Mouse (Mus musculus): ENCODE results near the gene Ip6k2. TPM values are rescaled to one million over a fixed set of nuclear protein-coding genes. Genes with fewer than 3 reads are reported as not detected.
A peak's percentile ranks its signal among the peaks of the same experiment; 100 is the strongest.

The Ip6k2 gene
- polyA plus RNA-seq, 1 experiment from 2014 or later, result 48.7 TPM

DNA sequence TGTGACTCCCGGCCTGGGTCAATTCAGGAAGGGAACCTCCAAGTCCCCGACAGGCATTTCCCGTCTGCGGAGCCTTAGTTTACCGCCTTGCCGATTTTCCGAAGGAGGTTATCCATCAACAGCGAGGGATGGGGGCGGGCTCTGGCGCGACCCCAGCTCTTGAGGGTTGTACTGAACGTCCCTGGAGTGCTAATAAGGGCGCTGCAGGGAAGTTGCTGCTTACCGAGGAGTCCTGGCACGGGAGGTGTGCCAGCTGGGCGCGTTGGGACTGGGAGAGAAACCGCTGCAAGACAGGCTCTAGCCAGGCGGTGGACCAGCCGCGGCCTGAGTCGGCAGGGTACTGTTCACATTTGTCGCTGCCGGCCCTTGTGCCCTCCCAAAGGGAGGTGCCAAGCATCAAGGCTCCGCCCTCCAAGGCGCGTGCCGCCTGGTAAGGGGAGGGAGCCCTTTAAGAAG lies 70.7 kb downstream of the Ip6k2 start:
- H3K4me2 ChIP-seq, result peak overlapping the region; percentile 97
- H3K4me1 ChIP-seq (ENCODE audit: control insufficient read depth, insufficient read depth, low read length), result peaks cover 9% of the 10 kb centered on the region
- peak; percentile 62 for ATAC-seq (replicated peaks; ENCODE audit: insufficient number of reproducible peaks, low FRiP score, low TSS enrichment)
- H3K27me3 ChIP-seq (ENCODE audit: control insufficient read depth, insufficient read depth, low read length), result no peaks in the 10 kb centered on the region
- no peaks in the 10 kb centered on the region for H3K9me3 ChIP-seq (replicated peaks; ENCODE audit: control insufficient read depth, low read length)
- H3K9ac ChIP-seq (ENCODE audit: low read depth, low read length), result peak overlapping the region; percentile 78
- H3K27ac ChIP-seq (ENCODE audit: low read depth, low read length), result peak overlapping the region; percentile 46; the same call in 1 of the 2 replicates
- under 1% methylated on average over 28 of the region's 28 CpGs for WGBS (ENCODE audit: insufficient replicate concordance)
- H3K36me3 ChIP-seq (ENCODE audit: control insufficient read depth, insufficient read depth, low read length), result peaks cover 4% of the 10 kb centered on the region; the same call in 1 of the 2 replicates
- peak overlapping the region; percentile 74 for H3K4me3 ChIP-seq (ENCODE audit: low read depth, low read length)

DNA sequence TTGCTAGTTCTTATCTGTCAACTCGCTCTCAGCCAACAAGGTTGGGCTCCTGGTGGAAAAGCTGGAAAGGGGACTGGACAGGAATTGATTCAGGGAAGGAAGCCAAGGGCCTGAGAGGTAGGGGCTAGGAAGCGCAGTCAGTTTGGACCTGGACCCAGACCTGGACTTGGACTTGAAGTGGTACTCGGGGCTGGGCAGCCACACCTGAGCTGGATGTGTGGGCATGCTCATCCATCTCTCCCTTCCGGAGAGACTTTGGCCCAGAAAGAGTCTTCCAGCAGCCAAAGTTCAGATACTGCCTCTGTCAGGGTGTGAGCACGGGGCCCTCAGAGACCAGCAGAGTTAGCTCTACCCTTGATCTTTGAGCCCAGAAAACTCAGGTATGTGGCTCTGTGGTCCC lies 71.7 kb downstream of the Ip6k2 start:
- no peak overlapping the region for H3K27ac ChIP-seq (ENCODE audit: low read depth, low read length)
- H3K9me3 ChIP-seq (replicated peaks; ENCODE audit: control insufficient read depth, low read length), result no peaks in the 10 kb centered on the region
- peaks cover 9% of the 10 kb centered on the region for H3K4me1 ChIP-seq (ENCODE audit: control insufficient read depth, insufficient read depth, low read length)
- no peak for ATAC-seq (replicated peaks; ENCODE audit: insufficient number of reproducible peaks, low FRiP score, low TSS enrichment)
- H3K36me3 ChIP-seq (ENCODE audit: control insufficient read depth, insufficient read depth, low read length), result peaks cover 4% of the 10 kb centered on the region; the same call in 1 of the 2 replicates
- H3K9ac ChIP-seq (ENCODE audit: low read depth, low read length), result no peak overlapping the region
- H3K4me2 ChIP-seq, result no peak overlapping the region
- WGBS (ENCODE audit: insufficient replicate concordance), result 42% methylated on average over 5 of the region's 5 CpGs
- no peak overlapping the region for H3K4me3 ChIP-seq (ENCODE audit: low read depth, low read length)
- H3K27me3 ChIP-seq (ENCODE audit: control insufficient read depth, insufficient read depth, low read length), result no peaks in the 10 kb centered on the region

Small RNAs within 50 kb of the gene (microRNA-seq; reads per million reads assigned to microRNA genes)
- not detected for gene Gm23156 (ENCODE audit: borderline number of aligned reads)

Other genes starting within 250 kb of the Ip6k2 start
- gene Impdh2, start 223.5 kb upstream of the Ip6k2 start, polyA plus RNA-seq (2014; fragmentation: Nextera tagmentation; extraction: Ambion mirVana), result 130 TPM in 2 replicates
- gene Ndufaf3, start 216.4 kb upstream of the Ip6k2 start, polyA plus RNA-seq (2014; fragmentation: Nextera tagmentation; extraction: Ambion mirVana), result 56.6 and 58.9 TPM in 2 replicates
- gene Dalrd3, start 213.9 kb upstream of the Ip6k2 start, polyA plus RNA-seq (2014; fragmentation: Nextera tagmentation; extraction: Ambion mirVana), result 85.8 and 88.6 TPM in 2 replicates
- gene Wdr6, start 205.1 kb upstream of the Ip6k2 start, polyA plus RNA-seq (2014; fragmentation: Nextera tagmentation; extraction: Ambion mirVana), result 48.6 and 60.8 TPM in 2 replicates
- gene P4htm, start 186.1 kb upstream of the Ip6k2 start, polyA plus RNA-seq (2014; fragmentation: Nextera tagmentation; extraction: Ambion mirVana), result 14.7 and 15.0 TPM in 2 replicates
- gene Arih2, start 134.4 kb upstream of the Ip6k2 start, polyA plus RNA-seq (2014; fragmentation: Nextera tagmentation; extraction: Ambion mirVana), result 37.6 and 44.3 TPM in 2 replicates
- 30.3 and 45.9 TPM in 2 replicates for gene Slc25a20, start 121.7 kb upstream of the Ip6k2 start, polyA plus RNA-seq (2014; fragmentation: Nextera tagmentation; extraction: Ambion mirVana)
- 29.8 and 33.7 TPM in 2 replicates for gene Prkar2a, start 94.5 kb upstream of the Ip6k2 start, polyA plus RNA-seq (2014; fragmentation: Nextera tagmentation; extraction: Ambion mirVana)
- gene Nckipsd, start 24.6 kb downstream of the Ip6k2 start, polyA plus RNA-seq (2014; fragmentation: Nextera tagmentation; extraction: Ambion mirVana), result 7.3 and 9.5 TPM in 2 replicates
- 0.04 and 0.10 TPM in 2 replicates for gene Celsr3, start 42.5 kb downstream of the Ip6k2 start, polyA plus RNA-seq (2014; fragmentation: Nextera tagmentation; extraction: Ambion mirVana)
- 6.3 and 7.0 TPM in 2 replicates for gene Slc26a6, start 69.5 kb downstream of the Ip6k2 start, polyA plus RNA-seq (2014; fragmentation: Nextera tagmentation; extraction: Ambion mirVana)
- not detected in 2 replicates for gene Tmem89, start 130.8 kb downstream of the Ip6k2 start, polyA plus RNA-seq (2014; fragmentation: Nextera tagmentation; extraction: Ambion mirVana)
- 707 and 751 TPM in 2 replicates for gene Uqcrc1, start 152.8 kb downstream of the Ip6k2 start, polyA plus RNA-seq (2014; fragmentation: Nextera tagmentation; extraction: Ambion mirVana)
- 0.28 and 0.77 TPM in 2 replicates for gene Col7a1, start 169.8 kb downstream of the Ip6k2 start, polyA plus RNA-seq (2014; fragmentation: Nextera tagmentation; extraction: Ambion mirVana)
- gene Ucn2, start 202.2 kb downstream of the Ip6k2 start, polyA plus RNA-seq (2014; fragmentation: Nextera tagmentation; extraction: Ambion mirVana), result not detected in 2 replicates
- gene Pfkfb4, start 208.0 kb downstream of the Ip6k2 start, polyA plus RNA-seq (2014; fragmentation: Nextera tagmentation; extraction: Ambion mirVana), result 3.6 and 4.5 TPM in 2 replicates

Measured in heart, embryonic 11.5 days (tissue).